Mouse (Mus musculus): ENCODE data around the gene Fam178b. TPM values are rescaled to one million over a fixed set of nuclear protein-coding genes. Genes with fewer than 3 reads are reported as not detected.

Fam178b gene
- total and polyA plus RNA-seq, 2 experiments from 2014 or later, result 0.32 TPM; not detected in 1

GRCm38 (mm10) chr1:36612362-36612761 lies 70.6 kb downstream of the Fam178b start:
- no peak overlapping the region for H3K4me2 ChIP-seq (ENCODE audit: low read depth, low read length, poor library complexity, severe bottlenecking)

GRCm38 (mm10) chr1:36611449-36612123 lies 71.4 kb downstream of the Fam178b start:
- no peak overlapping the region for H3K27ac ChIP-seq (ENCODE audit: low read depth, low read length)
- H3K4me3 ChIP-seq (ENCODE audit: low read depth, low read length), result no peak overlapping the region
- no peaks in the 10 kb centered on the region for H3K27me3 ChIP-seq (ENCODE audit: insufficient read depth, low read length)
- no peak overlapping the region for H3K4me2 ChIP-seq (ENCODE audit: low read depth, low read length, poor library complexity, severe bottlenecking)
- H3K36me3 ChIP-seq (ENCODE audit: insufficient read depth, low read length), result no peaks in the 10 kb centered on the region
- no peak for ATAC-seq (ENCODE audit: low FRiP score)
- no peak overlapping the region for H3K9ac ChIP-seq (replicated peaks; ENCODE audit: low read length, poor library complexity, severe bottlenecking)
- TF ChIP-seq CTCF (IDR thresholded peaks at IDR 0.05), result no peak
- H3K4me1 ChIP-seq (ENCODE audit: insufficient read depth, low read length), result peaks cover 2% of the 10 kb centered on the region; the same call in 1 of the 2 replicates
- 73% methylated on average over 13 of the region's 13 CpGs for WGBS
- DNase-seq (ENCODE audit: low spot score), result no peak
- H3K9me3 ChIP-seq (ENCODE audit: low read length), result no peaks in the 10 kb centered on the region

More at GRCm38 (mm10) chr1:36612362-36612761, 70.6 kb downstream of the Fam178b start:
- 75% methylated on average over 6 of the region's 6 CpGs for WGBS
- Histone ChIP-seq H3K4me1 (ENCODE audit: insufficient read depth, low read length) (peaks cover 2% of the 10 kb centered on the region; the same call in 1 of the 2 replicates), H3K9ac (replicated peaks; ENCODE audit: low read length, poor library complexity, severe bottlenecking) (no peak overlapping the region), H3K27ac (ENCODE audit: low read depth, low read length) (no peak overlapping the region), H3K27me3 (ENCODE audit: insufficient read depth, low read length) (no peaks in the 10 kb centered on the region), H3K9me3 (ENCODE audit: low read length) (no peaks in the 10 kb centered on the region), H3K36me3 (ENCODE audit: insufficient read depth, low read length) (no peaks in the 10 kb centered on the region), H3K4me3 (ENCODE audit: low read depth, low read length) (no peak overlapping the region)
- ATAC-seq (ENCODE audit: low FRiP score) (no peak), DNase-seq (ENCODE audit: low spot score) (no peak)
- TF ChIP-seq CTCF (IDR thresholded peaks at IDR 0.05), result no peak

GRCm38 (mm10) chr1:36608211-36608610 lies 74.8 kb downstream of the Fam178b start:
- DNase-seq (ENCODE audit: low spot score), result no peak
- 76% methylated on average over 4 of the region's 4 CpGs for WGBS
- Histone ChIP-seq H3K36me3 (ENCODE audit: insufficient read depth, low read length) (no peaks in the 10 kb centered on the region), H3K9ac (replicated peaks; ENCODE audit: low read length, poor library complexity, severe bottlenecking) (no peak overlapping the region), H3K9me3 (ENCODE audit: low read length) (no peaks in the 10 kb centered on the region), H3K4me2 (ENCODE audit: low read depth, low read length, poor library complexity, severe bottlenecking) (no peak overlapping the region), H3K27ac (ENCODE audit: low read depth, low read length) (no peak overlapping the region), H3K4me3 (ENCODE audit: low read depth, low read length) (no peak overlapping the region), H3K27me3 (ENCODE audit: insufficient read depth, low read length) (no peaks in the 10 kb centered on the region), H3K4me1 (ENCODE audit: insufficient read depth, low read length) (0 out of 2 replicates have a peak, but pooled peaks cover 2% of the 10 kb centered on the region)
- ATAC-seq (ENCODE audit: low FRiP score), result no peak
- no peak for TF ChIP-seq CTCF (IDR thresholded peaks at IDR 0.05)

GRCm38 (mm10) chr1:36606951-36607350 lies 76.0 kb downstream of the Fam178b start:
- TF ChIP-seq CTCF (IDR thresholded peaks at IDR 0.05), result no peak
- H3K4me3 ChIP-seq (ENCODE audit: low read depth, low read length), result no peak overlapping the region
- 68% methylated on average over 7 of the region's 7 CpGs for WGBS
- no peak overlapping the region for H3K4me2 ChIP-seq (ENCODE audit: low read depth, low read length, poor library complexity, severe bottlenecking)
- no peak for ATAC-seq (ENCODE audit: low FRiP score)
- no peak overlapping the region for H3K9ac ChIP-seq (replicated peaks; ENCODE audit: low read length, poor library complexity, severe bottlenecking)
- no peak overlapping the region for H3K27ac ChIP-seq (ENCODE audit: low read depth, low read length)
- 0 out of 2 replicates have a peak, but pooled peaks cover under 1% of the 10 kb centered on the region for H3K4me1 ChIP-seq (ENCODE audit: insufficient read depth, low read length)
- no peak for DNase-seq (ENCODE audit: low spot score)
- H3K36me3 ChIP-seq (ENCODE audit: insufficient read depth, low read length), result no peaks in the 10 kb centered on the region
- H3K9me3 ChIP-seq (ENCODE audit: low read length), result no peaks in the 10 kb centered on the region
- H3K27me3 ChIP-seq (ENCODE audit: insufficient read depth, low read length), result no peaks in the 10 kb centered on the region

GRCm38 (mm10) chr1:36604254-36605156 lies 78.5 kb downstream of the Fam178b start:
- no peaks in the 10 kb centered on the region for H3K36me3 ChIP-seq (ENCODE audit: insufficient read depth, low read length)
- H3K27ac ChIP-seq (ENCODE audit: low read depth, low read length), result no peak overlapping the region
- H3K9ac ChIP-seq (replicated peaks; ENCODE audit: low read length, poor library complexity, severe bottlenecking), result no peak overlapping the region
- 81% methylated on average over 12 of the region's 12 CpGs for WGBS
- H3K4me3 ChIP-seq (ENCODE audit: low read depth, low read length), result no peak overlapping the region
- TF ChIP-seq CTCF (IDR thresholded peaks at IDR 0.05), result no peak
- no peaks in the 10 kb centered on the region for H3K9me3 ChIP-seq (ENCODE audit: low read length)
- no peaks in the 10 kb centered on the region for H3K4me1 ChIP-seq (ENCODE audit: insufficient read depth, low read length)
- no peaks in the 10 kb centered on the region for H3K27me3 ChIP-seq (ENCODE audit: insufficient read depth, low read length)
- DNase-seq (ENCODE audit: low spot score) (no peak), ATAC-seq (ENCODE audit: low FRiP score) (no peak)
- no peak overlapping the region for H3K4me2 ChIP-seq (ENCODE audit: low read depth, low read length, poor library complexity, severe bottlenecking)

DNA sequence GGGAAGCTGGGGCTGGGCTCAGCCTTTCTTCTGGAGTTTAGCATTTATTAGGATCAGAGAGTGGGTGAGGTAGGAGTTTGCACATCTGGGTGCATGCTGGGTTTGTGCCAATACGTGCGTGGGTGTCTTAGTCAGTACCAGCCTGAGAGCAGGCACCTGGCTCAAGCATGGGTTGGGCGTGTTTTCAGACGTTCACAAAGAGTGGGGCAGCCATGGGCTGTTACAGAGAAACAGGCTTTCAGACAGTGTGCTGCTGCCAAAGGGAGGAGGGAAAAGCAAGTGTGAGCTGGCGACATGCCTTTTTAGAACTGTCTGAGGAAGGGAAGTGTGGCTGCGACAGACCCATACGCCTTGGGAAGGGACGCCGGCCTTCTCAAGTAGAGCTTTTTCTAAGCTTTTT lies 79.6 kb downstream of the Fam178b start:
- H3K36me3 ChIP-seq (ENCODE audit: insufficient read depth, low read length), result no peaks in the 10 kb centered on the region
- H3K4me2 ChIP-seq (ENCODE audit: low read depth, low read length, poor library complexity, severe bottlenecking), result no peak overlapping the region
- DNase-seq (ENCODE audit: low spot score), result peak; percentile 75
- no peak overlapping the region for H3K27ac ChIP-seq (ENCODE audit: low read depth, low read length)
- H3K9me3 ChIP-seq (ENCODE audit: low read length), result no peaks in the 10 kb centered on the region
- no peaks in the 10 kb centered on the region for H3K4me1 ChIP-seq (ENCODE audit: insufficient read depth, low read length)
- no peak for ATAC-seq (ENCODE audit: low FRiP score)
- H3K27me3 ChIP-seq (ENCODE audit: insufficient read depth, low read length), result no peaks in the 10 kb centered on the region
- H3K4me3 ChIP-seq (ENCODE audit: low read depth, low read length), result no peak overlapping the region
- WGBS, result 55% methylated on average over 9 of the region's 9 CpGs
- H3K9ac ChIP-seq (replicated peaks; ENCODE audit: low read length, poor library complexity, severe bottlenecking), result no peak overlapping the region
- TF ChIP-seq CTCF (IDR thresholded peaks at IDR 0.05), result no peak

Measured in midbrain, postnatal 0 days (tissue).